Mouse (Mus musculus): Measurements from ENCODE around the gene 1700024P04Rik.

The 1700024P04Rik gene

GRCm38 (mm10) chr13:98966583-98966982, 17.8 kb downstream of the 1700024P04Rik start:
- DNase-seq (ENCODE audit: low read depth): no peak

DNA sequence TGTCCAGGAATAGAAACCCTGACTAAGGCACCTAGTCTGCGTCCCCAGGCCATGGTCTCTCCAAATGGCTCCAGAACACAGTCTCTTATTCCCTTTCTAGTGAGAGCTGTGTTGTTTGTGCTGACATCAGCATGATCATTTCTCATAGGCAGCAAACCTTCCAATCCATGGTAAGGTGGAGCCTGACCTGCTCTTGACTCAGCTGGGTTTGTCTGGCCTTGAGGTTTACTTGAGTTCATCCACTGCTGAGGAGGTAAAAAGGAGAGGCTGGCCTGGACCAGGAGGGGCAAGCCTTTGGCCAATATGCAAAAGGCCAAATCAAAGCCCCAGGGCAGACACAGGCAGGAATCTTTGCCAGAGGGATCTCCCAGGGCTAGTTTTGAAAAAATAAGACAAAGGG, 20.8 kb downstream of the 1700024P04Rik start:
- no peak for DNase-seq (ENCODE audit: low read depth)

GRCm38 (mm10) chr13:98958177-98958576, 26.2 kb downstream of the 1700024P04Rik start:
- no peak for DNase-seq (ENCODE audit: low read depth)

- no peak for DNase-seq (ENCODE audit: low read depth)
Observed at GRCm38 (mm10) chr13:98956209-98956608, 28.2 kb downstream of the 1700024P04Rik start.

GRCm38 (mm10) chr13:98955676-98956075, 28.7 kb downstream of the 1700024P04Rik start:
- DNase-seq (ENCODE audit: low read depth): no peak

- DNase-seq (ENCODE audit: low read depth): peak; percentile 41
Observed at GRCm38 (mm10) chr13:98955226-98955625, 29.1 kb downstream of the 1700024P04Rik start.

GRCm38 (mm10) chr13:98953830-98954229, 30.5 kb downstream of the 1700024P04Rik start:
- peak; percentile 47 for DNase-seq (ENCODE audit: low read depth)

DNA sequence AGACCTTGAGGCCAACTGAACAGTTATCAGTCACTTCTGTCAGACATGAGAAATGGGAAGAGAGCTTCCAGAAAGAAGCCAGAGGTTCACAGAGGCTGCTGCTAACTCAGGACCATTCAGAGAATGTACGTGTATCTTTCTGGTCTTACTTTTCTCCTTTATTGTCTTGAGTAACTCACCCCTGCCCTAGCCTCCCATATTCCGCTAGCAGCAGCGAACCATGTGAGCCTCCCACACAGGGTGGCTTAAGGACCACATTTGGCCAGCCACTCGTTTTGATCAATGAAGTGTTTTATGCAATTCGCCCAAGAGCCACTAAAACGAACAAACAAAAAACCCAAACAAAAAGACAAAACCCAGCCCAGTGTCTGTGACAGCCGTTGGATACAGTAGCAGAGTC, 32.4 kb downstream of the 1700024P04Rik start:
- no peak for DNase-seq (ENCODE audit: low read depth)

GRCm38 (mm10) chr13:98948146-98948545, 36.2 kb downstream of the 1700024P04Rik start:
- no peak for DNase-seq (ENCODE audit: low read depth)

DNA sequence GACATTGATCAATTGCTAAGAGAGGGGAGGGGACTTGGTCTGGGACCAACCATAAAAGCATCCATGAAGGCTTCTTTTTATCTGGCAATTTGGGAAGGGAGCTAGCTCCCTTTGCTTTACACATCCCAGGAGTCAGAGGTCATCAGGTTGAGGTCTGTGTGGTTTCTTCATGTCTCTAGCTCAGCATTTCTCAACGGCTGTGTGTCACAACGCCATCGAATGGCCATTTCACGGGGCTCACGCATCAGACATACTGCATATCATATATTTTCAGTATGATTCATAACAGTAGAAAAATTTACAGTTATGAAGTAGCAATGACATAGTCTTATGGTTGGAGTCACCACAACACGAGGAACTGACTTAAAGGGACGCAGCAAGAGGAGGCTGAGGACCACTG, 37.9 kb downstream of the 1700024P04Rik start:
- DNase-seq (ENCODE audit: low read depth): peak; percentile 8

- peak; percentile 25 for DNase-seq (ENCODE audit: low read depth)
Observed at GRCm38 (mm10) chr13:98945908-98946307, 38.5 kb downstream of the 1700024P04Rik start.

GRCm38 (mm10) chr13:98945381-98945780, 39.0 kb downstream of the 1700024P04Rik start:
- DNase-seq (ENCODE audit: low read depth): no peak

DNA sequence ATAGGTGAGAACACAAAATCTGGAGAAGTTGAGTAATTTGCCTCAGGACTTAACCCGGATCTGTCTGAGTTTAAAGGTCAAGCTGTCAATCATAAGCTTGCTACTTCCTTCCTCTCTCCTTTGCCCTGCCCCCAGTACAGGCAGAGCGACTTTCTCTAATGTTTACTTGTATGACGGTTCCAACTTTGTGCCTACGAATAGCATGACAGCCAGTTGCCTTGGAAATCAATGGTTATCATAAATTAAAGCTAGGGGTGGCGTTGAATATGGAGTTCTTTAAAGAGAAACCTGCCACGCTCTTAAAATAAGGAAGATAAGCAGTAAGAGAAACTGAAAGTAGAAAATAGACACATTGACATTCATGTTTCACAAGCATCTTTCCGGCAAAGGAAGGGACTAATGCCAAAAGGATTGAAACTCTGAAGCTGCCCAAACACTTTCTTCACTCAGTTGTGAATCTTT, 39.7 kb downstream of the 1700024P04Rik start:
- DNase-seq (ENCODE audit: low read depth): peak; percentile 19

GRCm38 (mm10) chr13:98942360-98942759, 42.0 kb downstream of the 1700024P04Rik start:
- no peak for DNase-seq (ENCODE audit: low read depth)

GRCm38 (mm10) chr13:98941829-98942343, 42.5 kb downstream of the 1700024P04Rik start:
- DNase-seq (ENCODE audit: low read depth): no peak

DNA sequence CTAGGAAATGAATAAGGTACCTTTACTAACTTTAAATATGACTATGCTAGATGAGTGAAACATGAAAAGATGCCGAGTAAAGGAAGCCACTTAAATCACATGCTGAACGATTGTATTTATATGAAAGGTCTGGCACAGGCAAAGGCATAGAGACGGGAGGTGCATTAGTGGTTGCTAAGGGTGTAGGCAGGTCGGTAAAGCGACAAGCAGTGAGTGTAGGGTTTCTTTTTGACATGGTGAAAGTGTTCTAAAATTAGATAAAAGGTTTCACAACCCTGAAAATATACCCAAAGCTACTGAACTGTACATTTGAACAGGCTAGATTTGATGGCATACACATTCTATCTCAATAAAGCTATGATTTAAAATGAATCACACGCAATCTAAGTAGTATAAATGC, 47.3 kb downstream of the 1700024P04Rik start:
- DNase-seq (ENCODE audit: low read depth): no peak

Data from NIH3T3 (cell line).